Mouse (Mus musculus) limb, embryonic 14.5 days (tissue): ENCODE results near the gene Ppp2r2c. TPM values are rescaled to one million over a fixed set of nuclear protein-coding genes. Genes with fewer than 3 reads are reported as not detected.
A peak's percentile ranks its signal among the peaks of the same experiment; 100 is the strongest.

Experiments
- ATAC-seq: fragments of 200-750 bp; cut with Nextera tagmentation; 2 replicates; pipeline ENCODE4 v1.8.0; 2017; ENCODE audit warnings: low read depth, moderate number of reproducible peaks, moderate TSS enrichment; ENCODE audit not compliant: low FRiP score
- DNase-seq: peaks from one replicate; pipeline ENCODE4 v3.0.0-alpha.2; 2015; ENCODE audit warnings: low spot score
- H3K27ac ChIP-seq: fragments of 300-500 bp; sonication (generic); replicated peaks from 2 replicates; pipeline ENCODE4 v1.5.1; 2014; ENCODE audit warnings: low read depth, mild to moderate bottlenecking, low read length, moderate library complexity, mixed read lengths
- H3K27me3 ChIP-seq: fragments of 300-500 bp; sonication (generic); 2 replicates; pipeline ENCODE4 v1.6.1; 2014; ENCODE audit warnings: low read length, mixed read lengths; ENCODE audit not compliant: control insufficient read depth, insufficient read depth
- H3K36me3 ChIP-seq: fragments of 300-500 bp; sonication (generic); 2 replicates; pipeline ENCODE4 v1.6.1; 2014; ENCODE audit warnings: mild to moderate bottlenecking, low read length, moderate library complexity, mixed read lengths; ENCODE audit not compliant: control insufficient read depth, insufficient read depth
- H3K4me1 ChIP-seq: fragments of 300-500 bp; sonication (generic); 2 replicates; pipeline ENCODE4 v1.6.1; 2014; ENCODE audit warnings: antibody characterized with exemption, low read length, mixed read lengths; ENCODE audit not compliant: control insufficient read depth, insufficient read depth
- H3K4me2 ChIP-seq: fragments of 300-500 bp; sonication (generic); replicated peaks from 2 replicates; pipeline ENCODE4 v1.6.1; 2014; ENCODE audit warnings: low read depth, mild to moderate bottlenecking, low read length, moderate library complexity; ENCODE audit not compliant: severe bottlenecking
- H3K4me3 ChIP-seq: fragments of 300-500 bp; sonication (generic); replicated peaks from 2 replicates; pipeline ENCODE4 v1.5.1; 2014; ENCODE audit warnings: low read length
- H3K9ac ChIP-seq: fragments of 300-500 bp; sonication (generic); 2 replicates; pipeline ENCODE4 v1.6.1; 2014; ENCODE audit warnings: mild to moderate bottlenecking, low read depth, low read length, moderate library complexity; ENCODE audit not compliant: severe bottlenecking
- H3K9me3 ChIP-seq: fragments of 300-500 bp; sonication (generic); 2 replicates; pipeline ENCODE4 v1.6.1; 2016; ENCODE audit warnings: low read length; ENCODE audit not compliant: control insufficient read depth
- POLR2A ChIP-seq: fragments of 200-500 bp; IDR thresholded peaks from 2 replicates; pipeline ENCODE4 v1.8.0; 2012; ENCODE audit warnings: inconsistent platforms, mild to moderate bottlenecking, moderate library complexity, borderline replicate concordance; ENCODE audit not compliant: insufficient read depth, insufficient read length; ENCODE audit errors: extremely low read depth
- WGBS: fragments of 180-500 bp; shearing (Covaris S2); extraction: QIAGEN DNeasy Blood & Tissue Kit; methylation state at CpG from one replicate; pipeline ENCODE4 v1.1.7; 2014; 5-methylcytosine and 5-hydroxymethylcytosine counted together
- polyA plus RNA-seq, 2 experiments: library from polyadenylated mRNA; depleted of rRNA in 1 of 2; stranded (reverse) in 1 of 2; unstranded in 1 of 2; fragments of >200 nt; fragmentation: Nextera tagmentation in 1 of 2; extraction: Ambion mirVana in 1 of 2; gene quantifications; 2 replicates each; pipeline versions ENCODE4 v1.2.1 to v1.2.3; 2012 to 2014

Gene Ppp2r2c
- polyA plus RNA-seq, 2 experiments, result 0.11 to 0.63 TPM

DNA sequence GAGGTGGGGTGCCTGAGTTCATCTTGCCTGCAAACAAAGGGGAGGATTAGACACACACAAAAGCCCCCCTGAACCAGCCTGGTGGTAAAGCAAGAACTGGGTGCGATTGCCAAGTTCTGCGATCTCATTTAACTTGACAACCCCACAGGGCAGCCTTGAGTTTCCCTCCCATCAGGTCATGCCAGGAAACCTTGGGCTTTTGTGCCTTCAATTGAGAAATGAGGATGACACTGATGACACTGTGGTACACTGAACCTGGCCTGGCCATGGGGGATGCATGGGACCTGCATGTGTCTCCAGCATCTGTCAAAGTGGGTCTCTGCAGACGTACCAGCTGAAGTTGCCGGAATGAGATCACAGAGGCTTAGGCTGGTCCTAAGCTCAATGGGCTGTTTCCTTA is 114.0 kb downstream of the Ppp2r2c start:
- Histone ChIP-seq H3K36me3 (peaks cover 7% of the 10 kb centered on the region; the same call in 1 of the 2 replicates), H3K4me3 (no peak overlapping the region), H3K27me3 (no peaks in the 10 kb centered on the region), H3K4me1 (no peaks in the 10 kb centered on the region), H3K4me2 (no peak overlapping the region), H3K27ac (no peak overlapping the region), H3K9me3 (no peaks in the 10 kb centered on the region), H3K9ac (no peak overlapping the region)
- no peak for ATAC-seq
- 86% methylated on average over 4 of the region's 4 CpGs for WGBS
- no peak for TF ChIP-seq POLR2A
- DNase-seq, result no peak

DNA sequence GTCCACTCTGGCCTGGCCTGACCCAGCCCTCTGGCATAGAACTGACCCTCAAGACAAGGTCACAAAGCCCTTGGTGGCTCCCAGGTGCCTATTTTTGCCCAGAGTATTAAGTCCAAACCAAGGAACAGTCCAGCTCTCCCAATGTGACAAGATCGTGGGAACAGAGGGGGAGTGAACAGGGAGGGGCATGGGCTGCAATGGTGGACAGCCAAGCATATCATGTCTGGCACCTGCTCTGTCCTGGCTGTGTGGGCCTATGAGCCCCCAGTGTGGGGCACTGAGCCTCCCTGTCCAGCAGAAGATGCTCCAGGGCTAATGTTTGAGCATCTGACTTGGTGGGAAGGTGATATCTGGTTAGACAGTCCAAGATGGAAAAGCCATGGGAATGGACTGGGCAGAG is 118.3 kb downstream of the Ppp2r2c start:
- Histone ChIP-seq H3K4me1 (no peaks in the 10 kb centered on the region; the same call in 1 of the 2 replicates), H3K27ac (no peak overlapping the region), H3K9me3 (no peaks in the 10 kb centered on the region), H3K36me3 (no peaks in the 10 kb centered on the region), H3K4me2 (no peak overlapping the region), H3K27me3 (no peaks in the 10 kb centered on the region), H3K4me3 (no peak overlapping the region), H3K9ac (no peak overlapping the region)
- DNase-seq, result no peak
- 89% methylated on average over 1 of the region's 1 CpGs for WGBS
- ATAC-seq, result no peak
- no peak for TF ChIP-seq POLR2A

DNA sequence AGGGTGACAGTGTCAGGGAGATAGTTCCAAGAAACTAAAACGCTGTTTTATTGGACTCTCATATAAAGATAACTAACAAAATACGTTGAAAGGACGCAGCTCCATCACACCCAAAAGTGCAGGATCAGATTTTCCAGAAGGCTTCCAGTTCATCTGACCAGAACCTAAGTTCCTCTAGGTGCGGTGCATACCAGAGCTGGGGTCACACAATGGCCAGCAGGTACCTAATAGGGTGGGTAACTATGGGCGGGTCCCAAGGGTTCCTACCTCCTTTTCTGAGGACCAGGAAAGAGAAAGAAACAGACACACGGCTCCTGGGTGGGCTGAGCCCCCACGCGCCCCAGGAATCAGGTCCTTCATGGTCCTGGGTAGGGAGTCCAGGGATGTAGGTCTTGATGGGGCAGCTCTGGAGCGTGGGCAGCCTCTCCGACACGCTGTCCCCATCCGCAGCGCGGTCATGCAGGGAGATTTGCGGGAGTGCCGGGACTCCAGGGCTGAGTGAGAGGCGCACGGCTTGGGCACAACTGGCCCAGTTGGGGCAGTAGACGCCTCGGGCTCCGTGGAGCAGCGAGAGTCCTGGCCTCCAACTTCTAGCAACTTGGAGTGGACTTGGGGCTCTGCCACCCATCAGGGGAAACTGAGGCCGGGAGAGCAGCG is 119.9 kb downstream of the Ppp2r2c start:
- no peaks in the 10 kb centered on the region; the same call in 1 of the 2 replicates for H3K4me1 ChIP-seq
- H3K4me2 ChIP-seq, result peak overlapping the region; percentile 98
- DNase-seq (no peak), ATAC-seq (peak; percentile 23)
- peak overlapping the region; percentile 84 for H3K9ac ChIP-seq
- H3K27me3 ChIP-seq, result no peaks in the 10 kb centered on the region
- H3K4me3 ChIP-seq, result peak overlapping the region; percentile 75
- WGBS, result 14% methylated on average over 20 of the region's 24 CpGs
- TF ChIP-seq POLR2A, result no peak
- no peak overlapping the region for H3K27ac ChIP-seq
- no peaks in the 10 kb centered on the region for H3K36me3 ChIP-seq
- H3K9me3 ChIP-seq, result no peaks in the 10 kb centered on the region

DNA sequence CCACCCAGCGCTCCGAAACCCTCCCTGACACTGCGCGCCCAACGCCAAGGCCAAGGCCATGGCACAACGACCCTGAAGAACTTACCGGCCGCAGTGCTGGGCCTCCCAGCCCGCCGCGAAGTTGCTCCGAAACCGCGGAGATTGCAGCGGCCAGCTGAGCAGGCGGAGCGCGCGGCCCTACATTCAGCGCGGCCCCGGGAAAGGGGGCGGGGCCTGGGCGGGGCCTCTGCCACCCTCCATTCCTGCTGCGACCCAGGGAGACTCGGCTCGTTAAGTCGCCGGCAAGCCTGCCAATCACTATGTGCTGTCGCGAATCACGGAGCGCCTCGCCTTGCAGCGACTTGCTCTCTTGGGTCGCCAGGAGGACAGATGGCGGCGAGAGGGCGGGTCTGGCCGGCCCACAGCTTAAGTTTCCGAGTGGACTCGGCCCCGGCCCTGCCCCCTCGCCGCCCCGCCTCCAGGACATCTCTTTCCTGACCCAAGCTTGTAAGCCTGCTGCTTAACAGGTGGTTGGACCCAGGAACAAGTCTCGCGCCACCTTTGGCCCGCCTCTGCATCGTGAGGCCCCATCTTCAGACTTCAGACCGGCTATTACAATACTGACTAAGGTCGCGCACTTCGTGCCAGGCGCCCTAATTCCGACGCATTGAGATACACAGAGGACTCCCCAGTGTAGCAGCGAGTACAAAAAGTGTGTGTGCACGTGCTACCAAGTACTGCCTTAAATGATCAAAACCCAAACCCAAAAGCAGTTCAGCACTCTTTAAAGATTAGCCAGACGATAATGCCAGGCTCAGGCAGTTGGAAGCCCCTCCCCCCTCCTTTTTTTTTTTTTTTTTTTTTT is 120.7 kb downstream of the Ppp2r2c start, which contains the start of gene Wfs1:
Gene Wfs1 (minus strand): TSS at position 425 of the 844 bp plus-strand sequence.
- peak; percentile 97 for DNase-seq
- peak within 1 kb of the TSS; percentile 84 for H3K9ac ChIP-seq
- peak; percentile 98 for ATAC-seq
- no peaks in the 10 kb centered on the region for H3K9me3 ChIP-seq
- no peaks in the 10 kb centered on the region for H3K36me3 ChIP-seq
- no peaks in the 10 kb centered on the region; the same call in 1 of the 2 replicates for H3K4me1 ChIP-seq
- no peaks in the 10 kb centered on the region for H3K27me3 ChIP-seq
- H3K4me2 ChIP-seq, result peak within 1 kb of the TSS; percentile 98
- 1% methylated on average over 50 of the region's 60 CpGs for WGBS
- 0 out of 2 replicates have a peak, but pooled peaks have one; percentile 59 for TF ChIP-seq POLR2A
- no peak within 1 kb of the TSS for H3K27ac ChIP-seq
- peak within 1 kb of the TSS; percentile 75 for H3K4me3 ChIP-seq

DNA sequence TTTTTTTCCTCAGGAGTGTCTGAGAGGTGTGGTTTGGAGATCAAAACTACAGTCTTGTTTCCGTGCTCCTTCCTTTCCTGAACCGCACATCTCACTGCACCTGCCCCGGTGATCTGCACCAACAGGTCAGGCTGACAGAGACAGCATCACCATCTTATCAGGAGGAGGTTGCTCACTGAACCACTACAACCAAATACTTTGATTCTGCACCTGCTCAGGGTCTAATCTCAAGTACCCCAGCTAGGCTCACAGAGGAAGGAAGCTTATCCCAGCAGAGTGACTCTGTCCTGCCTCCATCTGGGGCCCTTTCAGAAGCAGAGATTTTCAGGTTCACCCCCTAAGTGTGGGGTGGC is 121.3 kb downstream of the Ppp2r2c start:
- no peak overlapping the region for H3K9ac ChIP-seq
- DNase-seq, result no peak
- no peaks in the 10 kb centered on the region; the same call in 1 of the 2 replicates for H3K4me1 ChIP-seq
- H3K4me2 ChIP-seq, result peak overlapping the region; percentile 98
- no peak overlapping the region for H3K27ac ChIP-seq
- no peaks in the 10 kb centered on the region for H3K36me3 ChIP-seq
- ATAC-seq, result no peak
- H3K4me3 ChIP-seq, result peak overlapping the region; percentile 75
- no peak for TF ChIP-seq POLR2A
- 6% methylated on average over 3 of the region's 3 CpGs for WGBS
- H3K9me3 ChIP-seq, result no peaks in the 10 kb centered on the region
- no peaks in the 10 kb centered on the region for H3K27me3 ChIP-seq
